Mouse (Mus musculus): ENCODE data around the gene Hspa4l. TPM values are rescaled to one million over a fixed set of nuclear protein-coding genes. Genes with fewer than 3 reads are reported as not detected.
"Not testable (repeated sequence)": the region's sequence is repeated elsewhere in the genome, so short reads cannot be mapped to it uniquely, and the experiment has no call there.

Gene Hspa4l
- polyA plus RNA-seq, 1 experiment from 2014 or later, result 10.3 TPM

GRCm38 (mm10) chr3:40808686-40809085 is 64.4 kb downstream of the Hspa4l start:
- no peak overlapping the region for H3K27ac ChIP-seq
- no peaks in the 10 kb centered on the region for H3K9me3 ChIP-seq (replicated peaks; ENCODE audit: low read length)
- no peak overlapping the region for H3K4me3 ChIP-seq (replicated peaks; ENCODE audit: low read depth, low read length)
- H3K4me1 ChIP-seq (replicated peaks; ENCODE audit: insufficient read depth, low read length), result no peaks in the 10 kb centered on the region
- no peaks in the 10 kb centered on the region for H3K27me3 ChIP-seq (ENCODE audit: insufficient read depth, low read length)
- 92% methylated on average over 10 of the region's 10 CpGs for WGBS
- peaks cover 25% of the 10 kb centered on the region for H3K36me3 ChIP-seq (ENCODE audit: insufficient read depth, low read length)
- TF ChIP-seq CTCF (IDR thresholded peaks at IDR 0.05; ENCODE audit: low read depth), result no peak
- no peak overlapping the region for H3K4me2 ChIP-seq (ENCODE audit: low read length)
- no peak overlapping the region for H3K9ac ChIP-seq (ENCODE audit: low read depth, low read length)
- DNase-seq (ENCODE audit: low spot score), result no peak
- ATAC-seq (replicated peaks; ENCODE audit: low FRiP score, low read depth), result no peak

DNA sequence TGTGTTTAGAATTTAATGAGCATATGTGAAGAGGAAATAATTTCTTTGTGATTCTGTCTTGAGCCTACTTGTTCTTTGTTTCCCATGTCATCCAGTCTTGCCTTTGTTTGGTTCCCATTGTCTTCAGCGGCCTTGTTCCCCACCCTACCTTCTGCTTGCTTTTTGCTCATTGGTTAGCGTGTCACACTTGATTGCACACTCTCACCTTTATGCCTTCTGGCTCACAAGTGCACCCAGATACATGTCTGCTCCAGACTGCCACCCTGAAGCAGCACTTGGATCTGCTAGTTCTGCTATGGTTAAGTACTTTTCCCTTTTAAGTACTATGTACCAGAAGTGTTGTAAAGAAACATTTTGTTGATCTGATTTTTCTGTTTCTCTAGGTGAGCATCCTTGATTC is 65.6 kb downstream of the Hspa4l start:
- TF ChIP-seq CTCF (IDR thresholded peaks at IDR 0.05; ENCODE audit: low read depth), result no peak
- H3K4me3 ChIP-seq (replicated peaks; ENCODE audit: low read depth, low read length), result no peak overlapping the region
- no peak overlapping the region for H3K27ac ChIP-seq
- H3K4me2 ChIP-seq (ENCODE audit: low read length), result no peak overlapping the region
- WGBS, result 84% methylated on average over 2 of the region's 2 CpGs
- peaks cover 30% of the 10 kb centered on the region for H3K36me3 ChIP-seq (ENCODE audit: insufficient read depth, low read length)
- no peak for ATAC-seq (replicated peaks; ENCODE audit: low FRiP score, low read depth)
- H3K4me1 ChIP-seq (replicated peaks; ENCODE audit: insufficient read depth, low read length), result no peaks in the 10 kb centered on the region
- no peak overlapping the region for H3K9ac ChIP-seq (ENCODE audit: low read depth, low read length)
- H3K27me3 ChIP-seq (ENCODE audit: insufficient read depth, low read length), result no peaks in the 10 kb centered on the region
- no peak for DNase-seq (ENCODE audit: low spot score)
- H3K9me3 ChIP-seq (replicated peaks; ENCODE audit: low read length), result no peaks in the 10 kb centered on the region

DNA sequence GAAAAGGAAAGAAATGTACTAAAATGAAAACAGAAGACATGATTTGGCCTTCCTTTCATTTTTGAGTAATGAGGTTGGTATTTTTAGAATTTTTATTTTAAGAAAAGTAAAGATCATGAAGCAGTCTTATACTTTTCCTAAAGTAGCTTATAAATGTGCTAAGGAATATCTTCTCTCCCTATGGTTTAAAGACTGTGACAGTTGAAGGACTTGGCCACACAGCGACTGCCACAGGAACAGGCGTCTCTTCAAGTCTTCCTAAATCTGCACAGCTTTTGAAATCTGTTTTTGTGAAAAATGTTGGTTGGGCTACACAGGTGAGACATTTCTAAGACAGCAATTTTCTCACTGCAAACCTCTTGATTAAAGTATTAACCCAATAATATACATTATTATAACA is 69.0 kb downstream of the Hspa4l start:
- no peaks in the 10 kb centered on the region for H3K9me3 ChIP-seq (replicated peaks; ENCODE audit: low read length)
- peaks cover 22% of the 10 kb centered on the region; the same call in 1 of the 2 replicates for H3K36me3 ChIP-seq (ENCODE audit: insufficient read depth, low read length)
- no peak for ATAC-seq (replicated peaks; ENCODE audit: low FRiP score, low read depth)
- H3K27me3 ChIP-seq (ENCODE audit: insufficient read depth, low read length), result no peaks in the 10 kb centered on the region
- H3K27ac ChIP-seq, result no peak overlapping the region
- no peaks in the 10 kb centered on the region for H3K4me1 ChIP-seq (replicated peaks; ENCODE audit: insufficient read depth, low read length)
- H3K4me3 ChIP-seq (replicated peaks; ENCODE audit: low read depth, low read length), result no peak overlapping the region
- DNase-seq (ENCODE audit: low spot score), result no peak
- H3K4me2 ChIP-seq (ENCODE audit: low read length), result no peak overlapping the region
- 91% methylated on average over 2 of the region's 2 CpGs for WGBS
- no peak overlapping the region for H3K9ac ChIP-seq (ENCODE audit: low read depth, low read length)
- TF ChIP-seq CTCF (IDR thresholded peaks at IDR 0.05; ENCODE audit: low read depth), result no peak

GRCm38 (mm10) chr3:40845521-40845920 is 101.2 kb downstream of the Hspa4l start:
- peak; percentile 1 for DNase-seq (ENCODE audit: low spot score)
- not testable (repeated sequence) for H3K9me3 ChIP-seq (replicated peaks; ENCODE audit: low read length); H3K27me3 ChIP-seq (ENCODE audit: insufficient read depth, low read length); H3K9ac ChIP-seq (ENCODE audit: low read depth, low read length); H3K4me1 ChIP-seq (replicated peaks; ENCODE audit: insufficient read depth, low read length); H3K4me3 ChIP-seq (replicated peaks; ENCODE audit: low read depth, low read length); H3K27ac ChIP-seq; ATAC-seq (replicated peaks; ENCODE audit: low FRiP score, low read depth); H3K36me3 ChIP-seq (ENCODE audit: insufficient read depth, low read length)
- H3K4me2 ChIP-seq (ENCODE audit: low read length), result peak overlapping the region; percentile 56
- 71% methylated on average over 6 of the region's 6 CpGs for WGBS

Other genes with a start within 250 kb of the Hspa4l start
- gene Intu, start 213.2 kb upstream of the Hspa4l start, polyA plus RNA-seq (2015; fragmentation: Nextera tagmentation; extraction: Ambion mirVana), result 2.0 and 2.3 TPM in 2 replicates
- gene Slc25a31, start 35.6 kb upstream of the Hspa4l start, polyA plus RNA-seq (2015; fragmentation: Nextera tagmentation; extraction: Ambion mirVana), result 0.10 and 0.11 TPM in 2 replicates
- gene Plk4, start 55.5 kb downstream of the Hspa4l start, polyA plus RNA-seq (2015; fragmentation: Nextera tagmentation; extraction: Ambion mirVana), result 24.7 and 29.7 TPM in 2 replicates
- gene Mfsd8, start 102.4 kb downstream of the Hspa4l start, polyA plus RNA-seq (2015; fragmentation: Nextera tagmentation; extraction: Ambion mirVana), result 7.2 and 7.6 TPM in 2 replicates
- 6.4 and 7.1 TPM in 2 replicates for gene Abhd18, start 102.5 kb downstream of the Hspa4l start, polyA plus RNA-seq (2015; fragmentation: Nextera tagmentation; extraction: Ambion mirVana)
- gene 1700034I23Rik, start 158.0 kb downstream of the Hspa4l start, polyA plus RNA-seq (2015; fragmentation: Nextera tagmentation; extraction: Ambion mirVana), result 0.09 TPM in 1 of 2 replicates, not detected in the other
- 25.6 and 26.3 TPM in 2 replicates for gene Larp1b, start 205.3 kb downstream of the Hspa4l start, polyA plus RNA-seq (2015; fragmentation: Nextera tagmentation; extraction: Ambion mirVana)